Mouse (Mus musculus): ENCODE data around the gene Ahnak. TPM values are rescaled to one million over a fixed set of nuclear protein-coding genes. Genes with fewer than 3 reads are reported as not detected.

Gene Ahnak
- total RNA-seq (2014; fragmentation: Nextera tagmentation) (1.5 and 9.4 TPM in 2 replicates), total RNA-seq (2017) (7.2 and 24.7 TPM in 2 replicates)

- ATAC-seq (replicated peaks; ENCODE audit: low FRiP score, low TSS enrichment, poor library complexity, severe bottlenecking) = peak; percentile 23; the same call in 1 of the 2 replicates
Observed at GRCm38 (mm10) chr19:8989066-8989566, at the start of gene Ahnak. Gene Ahnak, plus strand, starts transcription at chr19:8989284.

DNA sequence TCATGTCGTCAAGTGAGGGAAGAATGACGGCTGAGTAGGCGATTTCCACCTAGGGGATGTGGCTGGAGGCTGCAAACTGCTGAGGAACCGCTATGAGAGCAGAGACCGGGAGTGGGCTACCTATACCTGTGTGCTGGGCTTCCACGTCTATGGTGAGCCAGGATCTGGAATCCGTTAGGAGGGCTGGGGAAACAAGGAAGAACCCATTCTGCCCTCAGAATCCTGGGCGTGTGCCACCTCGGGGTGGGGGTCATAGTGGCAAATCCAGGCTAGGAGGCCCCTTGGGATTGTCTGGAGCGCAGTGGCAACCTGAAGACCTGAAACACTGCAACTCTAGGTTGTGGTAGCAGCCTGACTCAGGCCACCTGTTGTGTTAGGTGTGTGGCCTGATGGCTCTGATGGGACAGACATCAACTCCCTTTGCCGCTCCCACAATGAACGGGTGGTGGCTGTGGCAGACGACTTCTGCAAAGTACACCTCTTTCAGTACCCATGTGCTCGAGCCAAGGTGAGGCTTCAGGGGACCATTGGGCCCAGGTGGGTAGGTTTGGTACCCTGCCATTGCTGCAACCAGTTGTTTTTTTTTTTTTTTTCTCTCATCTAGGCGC, 48.5 kb upstream of the Ahnak start:
- ATAC-seq (replicated peaks; ENCODE audit: low FRiP score, low TSS enrichment, poor library complexity, severe bottlenecking) = no peak

GRCm38 (mm10) chr19:8941136-8941514, 48.0 kb upstream of the Ahnak start:
- ATAC-seq (replicated peaks; ENCODE audit: low FRiP score, low TSS enrichment, poor library complexity, severe bottlenecking) = no peak

GRCm38 (mm10) chr19:8941515-8942217, 47.4 kb upstream of the Ahnak start, which contains the start of gene Mta2:
Gene Mta2, plus strand, starts transcription at chr19:8941875.
- ATAC-seq (replicated peaks; ENCODE audit: low FRiP score, low TSS enrichment, poor library complexity, severe bottlenecking) = peak; percentile 81

- ATAC-seq (replicated peaks; ENCODE audit: low FRiP score, low TSS enrichment, poor library complexity, severe bottlenecking) = no peak
Observed at GRCm38 (mm10) chr19:8942276-8942964, 46.7 kb upstream of the Ahnak start.

DNA sequence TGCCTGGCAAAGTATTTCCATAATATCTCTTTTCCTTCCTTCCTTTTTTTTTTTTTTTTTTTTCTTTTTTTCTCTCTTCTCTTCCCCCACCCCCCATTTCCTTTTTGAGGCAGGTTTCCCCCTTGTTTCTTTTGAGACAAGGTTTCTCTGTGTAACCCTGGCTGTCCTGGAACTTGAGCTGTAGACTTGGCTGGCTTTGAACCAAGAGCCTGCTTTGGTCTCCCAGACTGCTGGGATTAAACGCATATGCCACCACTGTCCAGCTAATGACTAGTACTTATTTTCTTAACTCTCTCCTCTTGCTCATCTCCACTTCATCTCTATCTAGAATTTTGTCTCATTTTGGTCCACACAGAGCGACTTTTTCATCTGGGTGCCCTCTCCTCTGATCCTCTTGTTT, 46.0 kb upstream of the Ahnak start:
- ATAC-seq (replicated peaks; ENCODE audit: low FRiP score, low TSS enrichment, poor library complexity, severe bottlenecking) = no peak

GRCm38 (mm10) chr19:8944062-8944461, 45.0 kb upstream of the Ahnak start:
- ATAC-seq (replicated peaks; ENCODE audit: low FRiP score, low TSS enrichment, poor library complexity, severe bottlenecking) = peak; percentile 77

DNA sequence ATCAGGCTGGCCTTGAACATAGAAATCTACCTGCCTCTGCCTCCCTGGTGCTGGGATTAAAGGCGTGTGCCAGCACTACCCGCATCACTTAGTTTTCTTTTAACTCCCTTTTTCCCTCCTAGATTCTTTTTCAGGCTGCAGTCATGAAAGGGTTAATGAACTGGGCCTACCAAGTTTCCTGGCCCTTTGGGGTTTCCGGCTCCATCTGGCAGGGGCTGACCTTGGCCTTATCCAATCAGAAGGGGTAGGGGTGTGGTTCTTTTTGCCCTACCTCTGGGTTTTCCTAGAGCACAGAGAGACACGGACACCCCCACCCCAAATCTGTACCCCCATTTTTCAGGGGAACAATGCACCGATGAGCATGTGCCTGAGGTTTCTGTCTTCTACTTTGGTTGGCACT, 44.3 kb upstream of the Ahnak start:
- ATAC-seq (replicated peaks; ENCODE audit: low FRiP score, low TSS enrichment, poor library complexity, severe bottlenecking) = no peak

- no peak for ATAC-seq (replicated peaks; ENCODE audit: low FRiP score, low TSS enrichment, poor library complexity, severe bottlenecking)
Observed at GRCm38 (mm10) chr19:8945251-8945650, 43.8 kb upstream of the Ahnak start.

- peak; percentile 32; the same call in 1 of the 2 replicates for ATAC-seq (replicated peaks; ENCODE audit: low FRiP score, low TSS enrichment, poor library complexity, severe bottlenecking)
Observed at GRCm38 (mm10) chr19:8946929-8947328, 42.2 kb upstream of the Ahnak start.

- ATAC-seq (replicated peaks; ENCODE audit: low FRiP score, low TSS enrichment, poor library complexity, severe bottlenecking) = no peak
Observed at GRCm38 (mm10) chr19:8950190-8950589, 38.9 kb upstream of the Ahnak start.

DNA sequence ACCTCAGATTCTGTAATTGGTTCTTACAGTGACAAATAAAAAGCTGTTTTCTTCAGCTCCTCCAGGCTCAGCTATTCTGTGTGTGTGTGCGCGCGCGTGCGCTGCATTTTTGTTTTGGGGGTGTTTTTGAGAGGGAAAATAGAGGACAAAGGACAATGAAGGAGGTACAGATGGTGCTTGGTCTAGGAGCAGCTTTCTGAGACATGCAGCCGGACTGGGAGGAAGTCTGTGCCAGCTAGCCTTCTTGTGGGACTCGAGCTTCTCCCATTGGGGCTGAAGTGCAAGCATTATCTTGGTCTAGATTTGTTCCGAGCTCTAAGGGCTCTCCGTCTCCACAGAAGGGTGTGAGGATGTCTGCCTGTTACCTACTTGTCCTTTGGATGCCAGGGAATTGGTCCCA, 36.8 kb upstream of the Ahnak start:
- no peak for ATAC-seq (replicated peaks; ENCODE audit: low FRiP score, low TSS enrichment, poor library complexity, severe bottlenecking)

DNA sequence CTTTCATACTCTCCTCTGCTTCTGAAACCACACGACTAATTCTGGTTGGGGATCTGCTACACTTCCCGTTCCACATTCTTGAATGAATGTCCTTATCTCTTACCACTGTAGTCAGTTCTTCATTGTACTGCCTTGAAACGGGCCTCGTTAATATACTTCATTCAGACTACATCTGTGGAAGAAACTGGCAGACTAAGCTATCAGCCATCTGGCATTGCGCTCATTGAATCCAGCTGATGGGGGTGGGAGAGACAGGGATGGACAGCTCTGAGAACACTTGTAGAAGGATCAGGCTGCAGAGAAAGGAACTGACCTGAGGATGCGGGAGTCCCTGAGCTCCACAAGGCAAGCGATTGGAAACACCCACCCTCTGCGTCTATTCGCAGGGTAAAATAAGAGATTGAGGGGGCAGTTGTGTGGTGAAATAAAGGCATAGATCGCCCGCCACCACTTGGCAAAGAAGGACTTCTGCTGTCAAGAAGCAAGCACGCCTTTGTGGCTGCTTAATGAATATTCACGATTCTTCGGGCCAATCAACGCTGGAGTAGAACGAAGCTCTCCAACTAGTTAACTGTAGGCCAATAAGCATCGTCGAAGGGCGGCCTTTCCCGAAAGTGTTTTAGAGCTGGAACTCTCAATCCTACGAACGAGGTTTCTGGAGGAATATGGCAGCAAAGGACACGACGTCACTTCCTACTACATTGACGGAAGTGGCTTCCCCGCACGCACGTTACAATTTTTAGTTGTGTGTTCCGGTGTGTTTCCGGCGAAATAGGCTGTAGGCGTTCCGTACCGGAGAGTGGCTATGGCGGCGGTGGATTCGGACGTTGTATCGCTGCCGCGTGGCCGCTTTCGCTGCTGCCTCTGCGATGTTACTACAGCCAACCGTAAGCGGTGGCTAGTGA, 35.7 kb upstream of the Ahnak start, which contains the start of gene Tut1:
Gene Tut1, plus strand, starts transcription at position 713 of the 905 bp plus-strand sequence.
- ATAC-seq (replicated peaks; ENCODE audit: low FRiP score, low TSS enrichment, poor library complexity, severe bottlenecking) = peak; percentile 94

GRCm38 (mm10) chr19:8954171-8954570, 34.9 kb upstream of the Ahnak start:
- ATAC-seq (replicated peaks; ENCODE audit: low FRiP score, low TSS enrichment, poor library complexity, severe bottlenecking) = no peak

- no peak for ATAC-seq (replicated peaks; ENCODE audit: low FRiP score, low TSS enrichment, poor library complexity, severe bottlenecking)
Observed at GRCm38 (mm10) chr19:8962256-8962655, 26.8 kb upstream of the Ahnak start.

DNA sequence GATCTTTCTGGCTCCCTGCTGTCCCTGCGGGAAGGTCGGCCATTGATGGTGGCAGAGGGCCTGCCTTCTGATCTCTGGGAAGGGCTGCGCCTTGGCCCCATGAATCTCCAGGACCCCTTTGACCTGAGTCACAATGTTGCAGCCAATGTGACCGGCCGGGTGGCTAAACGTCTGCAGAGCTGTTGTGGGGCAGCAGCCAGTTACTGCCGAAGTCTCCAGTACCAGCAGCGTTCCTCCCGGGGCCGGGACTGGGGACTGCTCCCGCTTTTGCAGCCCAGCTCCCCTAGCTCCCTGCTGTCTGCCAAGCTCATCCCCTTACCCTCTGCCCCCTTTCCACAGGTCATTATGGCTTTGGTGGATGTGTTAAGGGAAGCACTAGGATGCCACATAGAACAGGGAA, 24.0 kb upstream of the Ahnak start:
- ATAC-seq (replicated peaks; ENCODE audit: low FRiP score, low TSS enrichment, poor library complexity, severe bottlenecking) = no peak

DNA sequence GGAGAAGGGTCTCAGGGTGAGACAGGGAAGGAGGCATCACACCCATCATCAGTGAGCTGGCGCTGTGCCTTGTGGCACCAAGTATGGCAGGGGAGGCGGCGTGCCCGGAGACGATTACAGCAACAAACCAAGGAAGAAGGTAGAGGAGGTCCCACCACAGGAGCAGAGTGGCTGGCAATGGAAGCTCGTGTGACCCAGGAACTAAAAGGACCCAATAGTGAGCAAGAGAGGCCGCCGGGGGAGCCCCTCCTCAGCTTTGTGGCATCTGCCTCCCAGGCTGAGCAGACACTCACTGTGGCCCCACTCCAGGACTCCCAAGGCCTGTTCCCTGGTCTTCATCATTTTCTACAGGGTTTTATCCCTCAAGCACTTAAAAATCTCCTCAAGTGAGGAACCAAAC, 23.3 kb upstream of the Ahnak start:
- ATAC-seq (replicated peaks; ENCODE audit: low FRiP score, low TSS enrichment, poor library complexity, severe bottlenecking) = no peak

GRCm38 (mm10) chr19:8966198-8966589, 22.9 kb upstream of the Ahnak start:
- ATAC-seq (replicated peaks; ENCODE audit: low FRiP score, low TSS enrichment, poor library complexity, severe bottlenecking) = no peak
